Mouse (Mus musculus) lung, postnatal 25 days (tissue): ENCODE measurements around the gene Map2k6.

ENCODE experiments used
- DNase-seq: peaks from one replicate; pipeline ENCODE4 v3.0.0; 2022; ENCODE audit warnings: low spot score

The Map2k6 gene

GRCm38 (mm10) chr11:110484426-110484825, 85.5 kb downstream of the Map2k6 start:
- no peak for DNase-seq

- DNase-seq: no peak
Measured at GRCm38 (mm10) chr11:110485081-110485480, 86.2 kb downstream of the Map2k6 start.

GRCm38 (mm10) chr11:110487796-110488195, 88.9 kb downstream of the Map2k6 start:
- no peak for DNase-seq

- DNase-seq: no peak
Measured at GRCm38 (mm10) chr11:110488301-110488700, 89.4 kb downstream of the Map2k6 start.

- no peak for DNase-seq
Measured at GRCm38 (mm10) chr11:110495323-110496060, 96.6 kb downstream of the Map2k6 start.

- DNase-seq: peak; percentile 14
Measured at GRCm38 (mm10) chr11:110496061-110496446, 97.1 kb downstream of the Map2k6 start.

GRCm38 (mm10) chr11:110497743-110498142, 98.8 kb downstream of the Map2k6 start:
- no peak for DNase-seq

- peak; percentile 11 for DNase-seq
Measured at GRCm38 (mm10) chr11:110498651-110499213, 99.8 kb downstream of the Map2k6 start.

- no peak for DNase-seq
Measured at GRCm38 (mm10) chr11:110502937-110503670, 104.2 kb downstream of the Map2k6 start.

GRCm38 (mm10) chr11:110511466-110511865, 112.5 kb downstream of the Map2k6 start:
- DNase-seq: no peak

GRCm38 (mm10) chr11:110518648-110519047, 119.7 kb downstream of the Map2k6 start:
- DNase-seq: no peak

- no peak for DNase-seq
Measured at GRCm38 (mm10) chr11:110522906-110523305, 124.0 kb downstream of the Map2k6 start.

- no peak for DNase-seq
Measured at GRCm38 (mm10) chr11:110526156-110526555, 127.2 kb downstream of the Map2k6 start.

GRCm38 (mm10) chr11:110531087-110531486, 132.2 kb downstream of the Map2k6 start:
- DNase-seq: peak; percentile 7

- DNase-seq: no peak
Measured at GRCm38 (mm10) chr11:110534856-110535255, 135.9 kb downstream of the Map2k6 start.

GRCm38 (mm10) chr11:110536533-110536932, 137.6 kb downstream of the Map2k6 start:
- DNase-seq: no peak

GRCm38 (mm10) chr11:110537602-110538001, 138.7 kb downstream of the Map2k6 start:
- peak; percentile 63 for DNase-seq

GRCm38 (mm10) chr11:110538206-110538605, 139.3 kb downstream of the Map2k6 start:
- DNase-seq: no peak

- no peak for DNase-seq
Measured at GRCm38 (mm10) chr11:110541933-110542332, 143.0 kb downstream of the Map2k6 start.

GRCm38 (mm10) chr11:110544419-110545210, 145.7 kb downstream of the Map2k6 start:
- DNase-seq: no peak

GRCm38 (mm10) chr11:110545416-110545815, 146.5 kb downstream of the Map2k6 start:
- no peak for DNase-seq

GRCm38 (mm10) chr11:110551471-110551967, 152.6 kb downstream of the Map2k6 start:
- no peak for DNase-seq
